Mouse (Mus musculus) MEL (cell line): ENCODE data around the gene E130114P18Rik.

ENCODE experiments used
- CTCF ChIP-seq, 3 experiments: IDR thresholded peaks in 2 of 3; conservative IDR thresholded peaks in 1 of 3; 2 replicates each; pipeline ENCODE4 v1.5.1; 2011 to 2012; ENCODE audit warnings: low read length in 3 of 3, low read depth in 2 of 3, mild to moderate bottlenecking in 2 of 3, improper control_type of control experiment in 1 of 3, inconsistent platforms in 1 of 3, mixed read lengths in 1 of 3, moderate library complexity in 1 of 3; ENCODE audit not compliant: control insufficient read depth in 1 of 3, insufficient read depth in 1 of 3, poor library complexity in 1 of 3, severe bottlenecking in 1 of 3
- EP300 ChIP-seq, 2 experiments: IDR thresholded peaks; 2 replicates each; pipeline ENCODE4 v1.6.1; 2011; ENCODE audit warnings: improper control_type of control experiment in 2 of 2, low read length in 2 of 2, low read depth in 1 of 2, mild to moderate bottlenecking in 1 of 2
- GATA1 ChIP-seq: IDR thresholded peaks from 2 replicates; pipeline ENCODE4 v1.6.1; 2011; ENCODE audit warnings: low read depth, low read length, improper control_type of control experiment
- MAX ChIP-seq: IDR thresholded peaks from 2 replicates; pipeline ENCODE4 v1.6.1; 2011; ENCODE audit warnings: low read length, improper control_type of control experiment
- MAZ ChIP-seq: IDR thresholded peaks from 2 replicates; pipeline ENCODE4 v1.6.1; 2012; ENCODE audit warnings: low read depth, mild to moderate bottlenecking, inconsistent platforms, low read length, improper control_type of control experiment
- MYB ChIP-seq: IDR thresholded peaks from 2 replicates; pipeline ENCODE4 v1.6.1; 2011; ENCODE audit warnings: mild to moderate bottlenecking, low read depth, low read length, improper control_type of control experiment
- MYC ChIP-seq: IDR thresholded peaks from 2 replicates; pipeline ENCODE4 v1.6.1; 2011; ENCODE audit warnings: low read depth, mild to moderate bottlenecking, low read length, improper control_type of control experiment, moderate library complexity
- POLR2A ChIP-seq, 2 experiments: IDR thresholded peaks; 2 replicates each; pipeline ENCODE4 v1.6.1; 2011 to 2012; ENCODE audit warnings: low read length in 2 of 2, mild to moderate bottlenecking in 2 of 2, control low read depth in 1 of 2, improper control_type of control experiment in 1 of 2, low read depth in 1 of 2, moderate library complexity in 1 of 2; ENCODE audit not compliant: control insufficient read depth in 1 of 2, insufficient read depth in 1 of 2, poor library complexity in 1 of 2
- POLR2AphosphoS5 ChIP-seq: IDR thresholded peaks from 2 replicates; pipeline ENCODE4 v1.6.1; 2012; ENCODE audit warnings: low read depth, borderline replicate concordance, mild to moderate bottlenecking, inconsistent platforms, low read length, moderate library complexity, mixed read lengths
- TCF12 ChIP-seq: IDR thresholded peaks from 2 replicates; pipeline ENCODE4 v1.6.1; 2014; ENCODE audit warnings: low read depth, mild to moderate bottlenecking, inconsistent platforms, low read length, improper control_type of control experiment, moderate library complexity

DNA sequence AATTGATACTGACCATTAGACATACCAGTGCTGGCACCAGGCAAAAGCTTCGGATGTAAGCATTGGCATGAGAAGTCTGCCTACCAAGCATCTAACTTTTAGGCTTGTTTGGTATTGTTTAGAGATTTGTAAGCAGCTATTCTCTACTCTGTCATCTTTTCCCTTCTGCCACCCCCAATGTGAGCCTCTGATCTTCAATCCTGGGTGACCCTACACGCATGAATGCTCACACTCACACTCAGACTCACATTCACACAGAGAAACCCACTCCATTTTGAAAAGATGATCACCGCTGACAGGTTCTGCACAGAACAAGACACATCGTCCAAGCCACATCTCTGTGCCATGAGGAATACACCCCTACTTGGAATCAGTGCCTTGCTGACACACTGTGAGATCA is 84.8 kb downstream of the E130114P18Rik start:
- no peak for TF ChIP-seq MYC
- no peak for TF ChIP-seq POLR2A (IDR thresholded peaks at IDR 0.05; ENCODE audit: control insufficient read depth in 1 of 2, insufficient read depth in 1 of 2, low read depth in 1 of 2, low read length in 2 of 2, poor library complexity in 1 of 2)
- TF ChIP-seq POLR2AphosphoS5, result no peak
- TF ChIP-seq MYB, result no peak
- TF ChIP-seq CTCF (IDR thresholded peaks at IDR 0.05 in 2 of 3, conservative IDR thresholded peaks at IDR 0.05 in 1 of 3; ENCODE audit: control insufficient read depth in 1 of 3, insufficient read depth in 1 of 3, low read depth in 2 of 3, low read length in 3 of 3, poor library complexity in 1 of 3, severe bottlenecking in 1 of 3), result no peak
- no peak for TF ChIP-seq GATA1
- TF ChIP-seq TCF12, result no peak
- TF ChIP-seq EP300 (IDR thresholded peaks at IDR 0.05; ENCODE audit: low read depth in 1 of 2, low read length in 2 of 2), result no peak
- TF ChIP-seq MAZ, result no peak
- TF ChIP-seq MAX, result no peak
